Mouse (Mus musculus) cerebellum, adult 2 months (tissue): Measurements from ENCODE around the gene Arhgef3.

Experiments
- CTCF ChIP-seq: fragments of 200-500 bp; IDR thresholded peaks from 2 replicates; pipeline ENCODE4 v1.5.1; 2011; ENCODE audit warnings: low read depth, mild to moderate bottlenecking, control low read depth, low read length, moderate library complexity, borderline replicate concordance; ENCODE audit not compliant: insufficient read depth
- POLR2A ChIP-seq: fragments of 200-500 bp; IDR thresholded peaks from 2 replicates; pipeline ENCODE4 v1.6.1; 2011; ENCODE audit warnings: low read length, control low read depth, borderline replicate concordance; ENCODE audit not compliant: insufficient read depth

GRCm38 (mm10) chr14:27391776-27392308 lies 277.1 kb downstream of the Arhgef3 start:
- TF ChIP-seq CTCF: no peak
- no peak for TF ChIP-seq POLR2A
